Mouse (Mus musculus) forebrain, embryonic 13.5 days (tissue): Measurements from ENCODE around the gene Fcgbp. TPM values are rescaled to one million over a fixed set of nuclear protein-coding genes. Genes with fewer than 3 reads are reported as not detected.

ENCODE experiments used
- ATAC-seq: fragments of 200-750 bp; cut with Nextera tagmentation; 2 replicates; pipeline ENCODE4 v1.8.0; 2017
- H3K27ac ChIP-seq: fragments of 300-500 bp; sonication (generic); 2 replicates; pipeline ENCODE4 v1.5.1; 2015; ENCODE audit warnings: inconsistent platforms, mild to moderate bottlenecking, moderate library complexity
- H3K27me3 ChIP-seq: fragments of 300-500 bp; sonication (generic); 2 replicates; pipeline ENCODE4 v1.6.1; 2015; ENCODE audit warnings: mild to moderate bottlenecking, inconsistent platforms
- H3K36me3 ChIP-seq: fragments of 300-500 bp; sonication (generic); 2 replicates; pipeline ENCODE4 v1.6.1; 2015; ENCODE audit warnings: mild to moderate bottlenecking, inconsistent platforms; ENCODE audit not compliant: poor library complexity, severe bottlenecking
- H3K4me1 ChIP-seq: fragments of 300-500 bp; sonication (generic); 2 replicates; pipeline ENCODE4 v1.6.1; 2015; ENCODE audit warnings: inconsistent platforms
- H3K4me2 ChIP-seq: fragments of 300-500 bp; sonication (generic); 2 replicates; pipeline ENCODE4 v1.6.1; 2015; ENCODE audit warnings: inconsistent platforms, mild to moderate bottlenecking, moderate library complexity
- H3K4me3 ChIP-seq: fragments of 300-500 bp; sonication (generic); 2 replicates; pipeline ENCODE4 v1.5.1; 2015; ENCODE audit warnings: mild to moderate bottlenecking, inconsistent platforms
- H3K9ac ChIP-seq: fragments of 300-500 bp; sonication (generic); 2 replicates; pipeline ENCODE4 v1.6.1; 2015; ENCODE audit warnings: mild to moderate bottlenecking, inconsistent platforms
- H3K9me3 ChIP-seq: fragments of 300-500 bp; sonication (generic); replicated peaks from 2 replicates; pipeline ENCODE4 v1.6.1; 2016; ENCODE audit warnings: inconsistent platforms
- WGBS: fragments of 180-500 bp; shearing (Covaris S2); methylation state at CpG from one replicate; pipeline ENCODE4 v1.1.7; 2015; 5-methylcytosine and 5-hydroxymethylcytosine counted together
- polyA plus RNA-seq: library from polyadenylated mRNA; unstranded; fragments of >200 nt; fragmentation: Nextera tagmentation; extraction: Ambion mirVana; gene quantifications from 2 replicates; pipeline ENCODE4 v1.2.1, GENCODE M21; 2015

The Fcgbp gene
- 0.06 and 0.15 TPM in 2 replicates for polyA plus RNA-seq

- ATAC-seq: no peak
- no peaks in the 10 kb centered on the region for H3K4me1 ChIP-seq
Measured at GRCm38 (mm10) chr7:28070531-28071298, at the start of gene Fcgbp. Fcgbp (plus strand) TSS chr7:28071236.

GRCm38 (mm10) chr7:28044524-28044923 lies 26.5 kb upstream of the Fcgbp start:
- WGBS: 92% methylated on average over 4 of the region's 4 CpGs

More at GRCm38 (mm10) chr7:28070531-28071298, at the start of gene Fcgbp:
- no peaks in the 10 kb centered on the region for H3K36me3 ChIP-seq
- no peak within 1 kb of the TSS; the same call in 1 of the 2 replicates for H3K9ac ChIP-seq
- WGBS: 85% methylated on average over 21 of the region's 21 CpGs
- no peaks in the 10 kb centered on the region for H3K9me3 ChIP-seq
- H3K27ac ChIP-seq: no peak within 1 kb of the TSS
- H3K4me3 ChIP-seq: no peak within 1 kb of the TSS
- 0 out of 2 replicates have a peak, but pooled peaks cover 2% of the 10 kb centered on the region for H3K27me3 ChIP-seq
- no peak within 1 kb of the TSS for H3K4me2 ChIP-seq

GRCm38 (mm10) chr7:28049476-28050409 lies 21.3 kb upstream of the Fcgbp start, which contains the start of gene Psmc4:
Psmc4 (minus strand) TSS chr7:28050101.
- no peaks in the 10 kb centered on the region for H3K27me3 ChIP-seq
- peak; percentile 97 for ATAC-seq
- peak within 1 kb of the TSS; percentile 80 for H3K4me2 ChIP-seq
- peaks cover 42% of the 10 kb centered on the region for H3K36me3 ChIP-seq
- under 1% methylated on average over 52 of the region's 52 CpGs for WGBS
- peaks cover 9% of the 10 kb centered on the region for H3K4me1 ChIP-seq
- no peak within 1 kb of the TSS; the same call in 1 of the 2 replicates for H3K27ac ChIP-seq
- no peaks in the 10 kb centered on the region for H3K9me3 ChIP-seq
- H3K4me3 ChIP-seq: peak within 1 kb of the TSS; percentile 64
- H3K9ac ChIP-seq: peak within 1 kb of the TSS; percentile 86

More at GRCm38 (mm10) chr7:28044524-28044923, 26.5 kb upstream of the Fcgbp start:
- no peak overlapping the region for H3K27ac ChIP-seq
- no peak overlapping the region for H3K4me3 ChIP-seq
- H3K4me1 ChIP-seq: peaks cover 9% of the 10 kb centered on the region
- no peaks in the 10 kb centered on the region for H3K9me3 ChIP-seq
- no peaks in the 10 kb centered on the region for H3K27me3 ChIP-seq
- no peak overlapping the region for H3K9ac ChIP-seq
- H3K36me3 ChIP-seq: peaks cover 94% of the 10 kb centered on the region
- no peak overlapping the region for H3K4me2 ChIP-seq
- ATAC-seq: no peak

GRCm38 (mm10) chr7:28050584-28050983 lies 20.5 kb upstream of the Fcgbp start:
- 54% methylated on average over 17 of the region's 17 CpGs for WGBS
- Histone ChIP-seq H3K4me1 (peaks cover 9% of the 10 kb centered on the region), H3K36me3 (peaks cover 34% of the 10 kb centered on the region), H3K27ac (no peak overlapping the region), H3K4me3 (no peak overlapping the region), H3K9me3 (no peaks in the 10 kb centered on the region), H3K4me2 (peak overlapping the region; percentile 80; the same call in 1 of the 2 replicates), H3K27me3 (peaks cover 3% of the 10 kb centered on the region; the same call in 1 of the 2 replicates), H3K9ac (peak overlapping the region; percentile 52; the same call in 1 of the 2 replicates)
- no peak for ATAC-seq

GRCm38 (mm10) chr7:28053046-28053930 lies 17.7 kb upstream of the Fcgbp start:
- no peaks in the 10 kb centered on the region for H3K9me3 ChIP-seq
- ATAC-seq: no peak
- no peak overlapping the region for H3K4me2 ChIP-seq
- 88% methylated on average over 6 of the region's 6 CpGs for WGBS
- peaks cover 9% of the 10 kb centered on the region for H3K4me1 ChIP-seq
- H3K36me3 ChIP-seq: peaks cover 7% of the 10 kb centered on the region
- peaks cover 3% of the 10 kb centered on the region; the same call in 1 of the 2 replicates for H3K27me3 ChIP-seq
- no peak overlapping the region for H3K9ac ChIP-seq
- H3K27ac ChIP-seq: no peak overlapping the region
- no peak overlapping the region for H3K4me3 ChIP-seq

GRCm38 (mm10) chr7:28059972-28060371 lies 11.1 kb upstream of the Fcgbp start:
- no peak overlapping the region for H3K4me2 ChIP-seq
- H3K9ac ChIP-seq: no peak overlapping the region
- H3K36me3 ChIP-seq: no peaks in the 10 kb centered on the region
- no peak overlapping the region for H3K27ac ChIP-seq
- no peak overlapping the region for H3K4me3 ChIP-seq
- no peaks in the 10 kb centered on the region for H3K9me3 ChIP-seq
- 89% methylated on average over 1 of the region's 1 CpGs for WGBS
- peaks cover 6% of the 10 kb centered on the region for H3K27me3 ChIP-seq
- no peaks in the 10 kb centered on the region for H3K4me1 ChIP-seq
- no peak for ATAC-seq

- Histone ChIP-seq H3K36me3 (no peaks in the 10 kb centered on the region), H3K27me3 (0 out of 2 replicates have a peak, but pooled peaks cover 3% of the 10 kb centered on the region), H3K4me3 (no peak overlapping the region), H3K9me3 (no peaks in the 10 kb centered on the region), H3K4me1 (no peaks in the 10 kb centered on the region), H3K4me2 (no peak overlapping the region), H3K9ac (no peak overlapping the region), H3K27ac (no peak overlapping the region)
- WGBS: 85% methylated on average over 3 of the region's 3 CpGs
- no peak for ATAC-seq
Measured at GRCm38 (mm10) chr7:28068661-28069060, 2.4 kb upstream of the Fcgbp start.

- WGBS: 47% methylated on average over 3 of the region's 3 CpGs
- Histone ChIP-seq H3K9ac (no peak overlapping the region), H3K4me1 (no peaks in the 10 kb centered on the region), H3K27ac (no peak overlapping the region), H3K4me3 (no peak overlapping the region), H3K4me2 (no peak overlapping the region), H3K27me3 (0 out of 2 replicates have a peak, but pooled peaks cover 2% of the 10 kb centered on the region), H3K36me3 (no peaks in the 10 kb centered on the region), H3K9me3 (no peaks in the 10 kb centered on the region)
- no peak for ATAC-seq
Measured at GRCm38 (mm10) chr7:28069546-28070172, 1.4 kb upstream of the Fcgbp start.

GRCm38 (mm10) chr7:28084215-28084614 lies 13.2 kb downstream of the Fcgbp start:
- Histone ChIP-seq H3K4me3 (no peak overlapping the region), H3K27me3 (no peaks in the 10 kb centered on the region), H3K9ac (no peak overlapping the region), H3K36me3 (no peaks in the 10 kb centered on the region), H3K4me1 (no peaks in the 10 kb centered on the region), H3K4me2 (no peak overlapping the region), H3K27ac (no peak overlapping the region), H3K9me3 (no peaks in the 10 kb centered on the region)
- 79% methylated on average over 7 of the region's 7 CpGs for WGBS
- ATAC-seq: no peak

- H3K4me3 ChIP-seq: no peak overlapping the region
- H3K27me3 ChIP-seq: no peaks in the 10 kb centered on the region
- no peak overlapping the region for H3K27ac ChIP-seq
- no peaks in the 10 kb centered on the region for H3K9me3 ChIP-seq
- no peak overlapping the region for H3K4me2 ChIP-seq
- no peak overlapping the region for H3K9ac ChIP-seq
- no peak for ATAC-seq
- no peaks in the 10 kb centered on the region for H3K36me3 ChIP-seq
- WGBS: 84% methylated on average over 16 of the region's 16 CpGs
- no peaks in the 10 kb centered on the region for H3K4me1 ChIP-seq
Measured at GRCm38 (mm10) chr7:28086236-28086635, 15.2 kb downstream of the Fcgbp start.

- no peak for ATAC-seq
- H3K27ac ChIP-seq: no peak overlapping the region
- no peak overlapping the region for H3K4me2 ChIP-seq
- no peak overlapping the region for H3K4me3 ChIP-seq
- WGBS: 44% methylated on average over 11 of the region's 11 CpGs
- no peaks in the 10 kb centered on the region for H3K4me1 ChIP-seq
- no peaks in the 10 kb centered on the region for H3K36me3 ChIP-seq
- no peak overlapping the region for H3K9ac ChIP-seq
- H3K9me3 ChIP-seq: no peaks in the 10 kb centered on the region
- H3K27me3 ChIP-seq: no peaks in the 10 kb centered on the region
Measured at GRCm38 (mm10) chr7:28093541-28093940, 22.5 kb downstream of the Fcgbp start.
